Mouse (Mus musculus): ENCODE measurements around the gene Mybpc1. TPM values are rescaled to one million over a fixed set of nuclear protein-coding genes. Genes with fewer than 3 reads are reported as not detected.
"Not testable (repeated sequence)": the region's sequence is repeated elsewhere in the genome, so short reads cannot be mapped to it uniquely, and the experiment has no call there.

The Mybpc1 gene
- total RNA-seq, 2 experiments from 2014 or later, result not detected

- ATAC-seq (replicated peaks; ENCODE audit: low FRiP score, poor library complexity, severe bottlenecking), result no peak
Measured at GRCm38 (mm10) chr10:88499993-88500392, 105.0 kb downstream of the Mybpc1 start.

GRCm38 (mm10) chr10:88496864-88497564, 107.9 kb downstream of the Mybpc1 start:
- no peak for ATAC-seq (replicated peaks; ENCODE audit: low FRiP score, poor library complexity, severe bottlenecking)

GRCm38 (mm10) chr10:88494959-88495587, 109.9 kb downstream of the Mybpc1 start:
- ATAC-seq (replicated peaks; ENCODE audit: low FRiP score, poor library complexity, severe bottlenecking), result no peak

- ATAC-seq (replicated peaks; ENCODE audit: low FRiP score, poor library complexity, severe bottlenecking), result no peak
Measured at GRCm38 (mm10) chr10:88492658-88493057, 112.3 kb downstream of the Mybpc1 start.

- no peak for ATAC-seq (replicated peaks; ENCODE audit: low FRiP score, poor library complexity, severe bottlenecking)
Measured at GRCm38 (mm10) chr10:88491632-88492031, 113.3 kb downstream of the Mybpc1 start.

GRCm38 (mm10) chr10:88488629-88489028, 116.3 kb downstream of the Mybpc1 start:
- ATAC-seq (replicated peaks; ENCODE audit: low FRiP score, poor library complexity, severe bottlenecking), result no peak

GRCm38 (mm10) chr10:88482866-88483265, 122.1 kb downstream of the Mybpc1 start:
- ATAC-seq (replicated peaks; ENCODE audit: low FRiP score, poor library complexity, severe bottlenecking), result not testable (repeated sequence)

Other genes with a start within 250 kb of the Mybpc1 start
- 13.8 and 19.0 TPM in 2 replicates for gene Dram1, start 226.1 kb downstream of the Mybpc1 start, total RNA-seq (2015; ENCODE audit: low replicate concordance)
- gene Dram1, start 226.1 kb downstream of the Mybpc1 start, total RNA-seq (2017; ENCODE audit: low replicate concordance), result 7.5 and 11.8 TPM in 2 replicates
- 19.2 and 20.2 TPM in 2 replicates for gene Gnptab, start 226.0 kb downstream of the Mybpc1 start, total RNA-seq (2015; ENCODE audit: low replicate concordance)
- gene Gnptab, start 226.0 kb downstream of the Mybpc1 start, total RNA-seq (2017; ENCODE audit: low replicate concordance), result 7.9 and 11.0 TPM in 2 replicates
- gene Sycp3, start 145.6 kb downstream of the Mybpc1 start, total RNA-seq (2015; ENCODE audit: low replicate concordance), result not detected in 2 replicates
- not detected in 2 replicates for gene Sycp3, start 145.6 kb downstream of the Mybpc1 start, total RNA-seq (2017; ENCODE audit: low replicate concordance)
- gene Chpt1, start 101.1 kb downstream of the Mybpc1 start, total RNA-seq (2015; ENCODE audit: low replicate concordance), result 0.77 and 4.4 TPM in 2 replicates
- gene Chpt1, start 101.1 kb downstream of the Mybpc1 start, total RNA-seq (2017; ENCODE audit: low replicate concordance), result 2.0 and 3.3 TPM in 2 replicates
- gene Spic, start 79.9 kb upstream of the Mybpc1 start, total RNA-seq (2015; ENCODE audit: low replicate concordance), result 4.6 and 10.4 TPM in 2 replicates
- gene Spic, start 79.9 kb upstream of the Mybpc1 start, total RNA-seq (2017; ENCODE audit: low replicate concordance), result 5.3 and 15.9 TPM in 2 replicates
- gene Arl1, start 125.7 kb upstream of the Mybpc1 start, total RNA-seq (2015; ENCODE audit: low replicate concordance), result 19.4 and 22.9 TPM in 2 replicates
- gene Arl1, start 125.7 kb upstream of the Mybpc1 start, total RNA-seq (2017; ENCODE audit: low replicate concordance), result 9.5 and 26.6 TPM in 2 replicates
- gene Utp20, start 221.7 kb upstream of the Mybpc1 start, total RNA-seq (2015; ENCODE audit: low replicate concordance), result 18.2 and 20.8 TPM in 2 replicates
- gene Utp20, start 221.7 kb upstream of the Mybpc1 start, total RNA-seq (2017; ENCODE audit: low replicate concordance), result 2.8 and 6.6 TPM in 2 replicates

All from erythroblast, adult 5-6 weeks (primary cell).